Mouse (Mus musculus) C2C12 (cell line): ENCODE measurements at regions not wholly inside any gene's neighbourhood (a gene's known extent, or its start where the extent isn't known, plus 50 kb on each side); places are given as distances from the start of the nearest gene placed in this dataset.

Experiments used
- H3K27me3 ChIP-seq: one replicate; pipeline ENCODE4 v1.6.1; 2011; ENCODE audit not compliant: control insufficient read depth, insufficient read depth, insufficient read length
- H3K36me3 ChIP-seq: one replicate; pipeline ENCODE4 v1.6.1; 2011; ENCODE audit not compliant: control insufficient read depth, insufficient read depth
- H3K4me3 ChIP-seq: one replicate; pipeline ENCODE4 v1.5.1; 2011; ENCODE audit warnings: mild to moderate bottlenecking, control low read depth; ENCODE audit not compliant: poor library complexity, insufficient read depth, severe bottlenecking
- H3K79me2 ChIP-seq: one replicate; pipeline ENCODE4 v1.6.1; 2011; ENCODE audit not compliant: control insufficient read depth, insufficient read depth
- H3K79me3 ChIP-seq: one replicate; pipeline ENCODE4 v1.6.1; 2011; ENCODE audit warnings: low read depth, control low read depth
- H3ac ChIP-seq: one replicate; pipeline ENCODE3; 2011; ENCODE audit warnings: low read depth; ENCODE audit not compliant: control insufficient read depth, insufficient read length
- CEBPB ChIP-seq: IDR thresholded peaks from one replicate; pipeline ENCODE4 v1.6.1; 2011; ENCODE audit warnings: low read depth, mild to moderate bottlenecking, control low read depth, moderate library complexity
- CTCF ChIP-seq: IDR thresholded peaks from one replicate; pipeline ENCODE4 v1.5.1; 2011; ENCODE audit not compliant: control insufficient read depth, insufficient read depth, insufficient read length
- FOSL1 ChIP-seq: IDR thresholded peaks from one replicate; pipeline ENCODE4 v1.8.0; 2011; ENCODE audit warnings: mild to moderate bottlenecking, low read length; ENCODE audit not compliant: poor library complexity, insufficient read depth, severe bottlenecking
- MAX ChIP-seq: IDR thresholded peaks from one replicate; pipeline ENCODE4 v1.6.1; 2011; ENCODE audit warnings: mild to moderate bottlenecking, control low read depth
- MYOD1 ChIP-seq: IDR thresholded peaks from one replicate; pipeline ENCODE4 v1.6.1; 2011; ENCODE audit warnings: low read depth; ENCODE audit not compliant: control insufficient read depth, insufficient read length
- MYOG ChIP-seq: IDR thresholded peaks from one replicate; pipeline ENCODE4 v1.6.1; 2011; ENCODE audit not compliant: control insufficient read depth, insufficient read length; ENCODE audit errors: extremely low read depth
- USF1 ChIP-seq: IDR thresholded peaks from one replicate; pipeline ENCODE4 v1.6.1; 2011; ENCODE audit warnings: low read depth, mild to moderate bottlenecking, control low read depth, moderate library complexity

DNA sequence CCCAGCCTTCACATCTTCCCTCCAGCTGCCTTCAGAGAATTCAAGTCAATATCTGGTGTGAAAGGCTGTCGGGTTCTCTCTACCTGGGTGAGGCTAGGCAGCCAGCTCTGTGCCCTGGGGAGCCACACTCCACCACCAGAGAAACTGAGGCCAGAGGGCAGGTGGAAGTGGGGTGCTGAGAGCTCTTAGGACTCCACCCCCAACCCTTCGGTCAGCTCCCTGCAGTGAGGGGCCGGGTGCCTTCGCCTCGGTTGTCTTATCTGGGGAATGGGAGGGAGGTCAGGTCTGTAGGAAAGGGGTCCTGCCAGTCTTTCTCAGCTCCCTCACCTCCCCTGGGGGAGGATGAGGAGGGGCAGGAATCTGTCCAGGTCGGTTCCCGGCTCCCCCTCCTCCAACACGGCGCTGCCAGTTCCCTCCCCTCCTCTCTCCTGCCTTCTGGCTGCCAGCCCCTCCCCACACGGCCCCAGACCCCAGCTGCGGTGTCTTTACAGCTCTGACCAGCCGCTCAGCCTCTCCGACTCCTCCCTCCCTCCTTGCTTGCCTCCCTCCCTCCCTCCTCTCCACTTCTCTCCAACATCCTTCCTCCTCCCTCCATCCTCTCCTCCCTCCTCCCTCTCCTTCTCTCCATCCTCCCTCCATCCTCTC, 97.8 kb downstream of the Cstad start:
- Histone ChIP-seq H3K27me3 (no peaks in the 10 kb centered on the region), H3K36me3 (no peaks in the 10 kb centered on the region), H3K79me3 (no peaks in the 10 kb centered on the region), H3ac (peak overlapping the region; percentile 49), H3K4me3 (peak overlapping the region; percentile 35), H3K79me2 (peaks cover 7% of the 10 kb centered on the region)
- no peak for TF ChIP-seq CTCF
- no peak for TF ChIP-seq FOSL1
- TF ChIP-seq USF1, result no peak
- no peak for TF ChIP-seq MYOD1
- no peak for TF ChIP-seq MYOG
- TF ChIP-seq CEBPB, result no peak
- no peak for TF ChIP-seq MAX

DNA sequence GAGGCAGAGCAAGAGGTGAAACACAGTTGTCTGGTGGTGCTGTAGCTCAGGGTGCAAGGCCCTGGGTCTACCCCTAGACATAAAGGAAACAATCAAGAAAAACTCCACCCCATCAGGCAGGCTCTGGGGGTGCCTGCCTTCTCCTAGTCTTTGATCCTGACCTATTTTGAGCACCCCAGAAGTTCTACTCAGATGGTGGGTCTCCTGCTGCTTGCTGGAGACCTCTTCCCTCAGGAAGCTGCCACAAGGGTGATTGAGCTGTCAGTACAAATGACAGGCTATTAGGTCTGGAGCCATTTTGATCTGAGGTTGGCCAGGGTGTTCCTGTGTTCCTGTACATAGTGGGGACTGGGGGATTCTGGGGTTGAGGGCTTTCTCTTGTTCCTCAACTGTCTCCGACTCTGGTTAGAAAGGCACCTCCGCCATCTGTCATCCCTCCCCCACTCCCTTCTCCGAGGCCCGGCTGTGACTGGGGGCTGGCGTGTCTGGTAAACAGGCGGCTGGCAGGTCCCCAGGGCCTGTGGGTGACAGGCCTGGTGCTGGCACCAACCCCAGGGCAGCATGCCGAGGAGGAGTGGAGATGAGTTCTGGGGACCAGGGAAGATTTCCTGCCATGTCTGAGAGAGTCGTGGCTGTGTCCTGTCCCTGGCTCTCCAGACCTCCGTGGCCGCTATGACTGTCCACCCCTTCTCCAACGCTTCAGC, 97.2 kb downstream of the Cstad start:
- Histone ChIP-seq H3ac (peak overlapping the region; percentile 49), H3K4me3 (no peak overlapping the region), H3K79me2 (peaks cover 7% of the 10 kb centered on the region), H3K36me3 (no peaks in the 10 kb centered on the region), H3K27me3 (no peaks in the 10 kb centered on the region), H3K79me3 (no peaks in the 10 kb centered on the region)
- TF ChIP-seq MYOD1, result peak; percentile 18
- no peak for TF ChIP-seq MYOG
- no peak for TF ChIP-seq CEBPB
- TF ChIP-seq MAX, result peak; percentile 74

DNA sequence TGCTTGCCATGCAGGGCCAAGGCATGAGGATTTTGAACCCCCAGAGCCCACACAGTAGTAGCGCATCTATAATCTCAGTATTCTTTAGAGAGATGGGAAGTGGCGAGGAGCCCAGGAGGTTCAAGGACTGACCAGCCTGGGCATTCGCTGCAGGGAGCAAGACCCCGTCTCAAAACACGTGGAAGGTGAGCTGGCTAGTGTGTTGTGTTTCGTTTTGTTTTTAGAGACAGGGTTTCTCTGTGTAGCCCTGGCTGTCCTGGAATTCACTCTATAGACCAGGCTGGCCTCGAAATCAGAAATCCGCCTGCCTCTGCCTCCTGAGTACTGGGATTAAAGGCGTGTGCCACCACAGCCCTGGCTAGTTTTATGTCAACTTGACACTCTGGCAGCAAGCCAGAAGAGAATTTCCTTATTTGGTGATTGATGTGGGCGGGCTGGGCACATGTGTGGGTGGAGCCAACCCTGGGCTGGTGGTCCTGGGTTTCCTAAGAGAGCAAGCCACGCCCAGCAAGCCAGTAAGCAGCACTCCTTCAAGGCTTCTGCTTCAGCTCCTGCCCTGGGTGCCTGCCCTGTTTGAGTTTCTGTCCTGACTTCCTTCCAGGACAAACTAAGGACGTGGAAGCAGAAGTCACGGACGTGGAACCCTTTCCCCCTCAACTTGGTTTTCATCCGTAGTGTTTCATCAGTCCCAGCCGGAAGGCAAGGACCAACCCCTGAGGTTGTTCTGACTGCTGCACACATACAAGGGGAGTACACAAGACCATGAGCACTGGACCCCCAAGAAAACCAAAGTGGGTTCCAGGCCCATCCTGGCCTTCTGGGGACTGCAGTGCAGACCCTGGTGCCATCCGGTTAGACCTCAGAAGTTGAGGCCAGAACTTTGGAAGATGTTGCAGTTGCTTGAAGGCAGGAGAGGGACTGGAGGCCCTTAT, 96.4 kb downstream of the Cstad start:
- H3ac ChIP-seq, result no peak overlapping the region
- peaks cover 7% of the 10 kb centered on the region for H3K79me2 ChIP-seq
- H3K27me3 ChIP-seq, result no peaks in the 10 kb centered on the region
- no peak overlapping the region for H3K4me3 ChIP-seq
- TF ChIP-seq CEBPB (no peak), MAX (no peak), CTCF (no peak), MYOG (no peak), FOSL1 (no peak)
- H3K36me3 ChIP-seq, result no peaks in the 10 kb centered on the region
- no peaks in the 10 kb centered on the region for H3K79me3 ChIP-seq

DNA sequence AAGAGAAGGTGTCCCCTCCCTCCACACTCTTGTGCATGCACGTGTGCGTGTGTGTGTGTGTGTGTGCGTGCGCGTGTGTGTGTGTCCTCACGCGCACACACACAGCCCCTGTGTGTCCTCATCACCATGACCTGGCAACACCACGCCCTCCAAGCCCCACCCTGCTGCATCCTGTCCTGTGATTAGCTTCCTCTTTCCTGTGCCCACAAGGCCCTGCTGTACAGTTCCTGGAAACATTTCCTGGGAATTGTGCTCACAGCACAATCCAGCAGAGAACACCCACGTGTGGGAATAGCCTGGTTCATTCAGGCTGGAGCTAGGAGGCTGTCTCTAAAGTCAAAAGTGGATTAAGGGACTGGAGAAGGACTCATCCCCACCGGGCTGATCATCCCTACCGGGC, 95.5 kb downstream of the Cstad start:
- TF ChIP-seq CEBPB (no peak), MYOG (no peak), CTCF (no peak), MAX (no peak), FOSL1 (no peak), USF1 (no peak), MYOD1 (no peak)
- H3ac ChIP-seq, result no peak overlapping the region
- H3K27me3 ChIP-seq, result no peaks in the 10 kb centered on the region
- H3K4me3 ChIP-seq, result no peak overlapping the region
- peaks cover 7% of the 10 kb centered on the region for H3K79me2 ChIP-seq
- H3K79me3 ChIP-seq, result no peaks in the 10 kb centered on the region
- no peaks in the 10 kb centered on the region for H3K36me3 ChIP-seq

DNA sequence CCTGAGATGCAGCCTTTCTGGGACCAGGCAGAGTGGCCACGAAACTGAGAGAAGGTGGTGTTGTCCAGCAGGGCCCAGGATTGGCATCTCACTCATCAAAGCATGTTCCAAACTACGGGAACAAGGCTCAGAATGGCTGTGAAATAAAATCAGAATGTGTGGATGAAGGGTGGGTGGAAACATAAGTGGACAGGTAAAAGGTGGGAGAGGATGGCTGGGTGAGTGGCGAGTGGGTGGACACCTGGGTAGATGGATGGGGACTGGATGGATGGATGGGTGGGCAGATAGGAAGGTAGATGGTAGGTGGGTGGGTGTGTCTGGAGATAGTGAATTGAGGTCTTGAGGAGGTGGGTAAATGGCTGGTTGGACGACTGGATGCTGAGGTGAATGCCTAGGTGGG, 93.6 kb downstream of the Cstad start:
- Histone ChIP-seq H3K4me3 (no peak overlapping the region), H3K79me3 (no peaks in the 10 kb centered on the region), H3ac (no peak overlapping the region), H3K79me2 (no peaks in the 10 kb centered on the region), H3K27me3 (no peaks in the 10 kb centered on the region), H3K36me3 (no peaks in the 10 kb centered on the region)
- no peak for TF ChIP-seq MYOD1
- no peak for TF ChIP-seq CEBPB

DNA sequence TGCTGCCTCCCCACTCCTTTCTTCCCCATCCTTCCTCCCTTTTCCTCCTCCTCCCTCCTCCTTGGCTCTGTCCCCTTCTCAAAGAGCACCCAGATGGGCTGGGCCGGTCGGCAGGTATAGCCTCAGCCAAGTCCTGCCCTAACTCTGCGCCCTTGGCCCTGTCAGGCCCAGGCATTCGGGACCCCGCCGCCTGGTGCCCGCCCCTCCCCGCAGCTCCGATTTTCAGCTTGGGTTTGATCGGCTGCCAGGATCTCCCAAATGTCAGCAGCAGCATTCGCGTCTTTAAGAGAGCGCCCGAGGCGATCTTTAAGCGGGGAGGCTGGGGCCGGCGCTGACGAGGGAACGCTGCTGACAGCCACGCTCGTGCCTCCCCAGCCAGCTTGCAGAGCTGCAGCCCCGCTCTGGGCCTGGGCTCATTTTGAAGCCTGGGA, 92.3 kb downstream of the Cstad start:
- H3K36me3 ChIP-seq, result no peaks in the 10 kb centered on the region
- no peaks in the 10 kb centered on the region for H3K79me2 ChIP-seq
- H3ac ChIP-seq, result no peak overlapping the region
- H3K4me3 ChIP-seq, result no peak overlapping the region
- no peaks in the 10 kb centered on the region for H3K27me3 ChIP-seq
- TF ChIP-seq MAX, result no peak
- TF ChIP-seq MYOG, result no peak
- TF ChIP-seq FOSL1, result no peak
- no peak for TF ChIP-seq MYOD1
- TF ChIP-seq CEBPB, result no peak
- no peak for TF ChIP-seq USF1
- no peak for TF ChIP-seq CTCF
- H3K79me3 ChIP-seq, result no peaks in the 10 kb centered on the region
